Mouse (Mus musculus) skeletal muscle tissue, adult 2 months (tissue): Measurements from ENCODE around the gene Ehbp1l1.
"Not testable (repeated sequence)": the region's sequence is repeated elsewhere in the genome, so short reads cannot be mapped to it uniquely, and the experiment has no call there.

Source experiments
- DNase-seq: peaks from one replicate; pipeline ENCODE4 v3.0.0-alpha.2; 2012; ENCODE audit warnings: low read depth, low spot score

The Ehbp1l1 gene

GRCm38 (mm10) chr19:5710068-5710467 lies 16.0 kb downstream of the Ehbp1l1 start:
- peak; percentile 85 for DNase-seq

- no peak for DNase-seq
Observed at GRCm38 (mm10) chr19:5704801-5705571, 21.1 kb downstream of the Ehbp1l1 start.

DNA sequence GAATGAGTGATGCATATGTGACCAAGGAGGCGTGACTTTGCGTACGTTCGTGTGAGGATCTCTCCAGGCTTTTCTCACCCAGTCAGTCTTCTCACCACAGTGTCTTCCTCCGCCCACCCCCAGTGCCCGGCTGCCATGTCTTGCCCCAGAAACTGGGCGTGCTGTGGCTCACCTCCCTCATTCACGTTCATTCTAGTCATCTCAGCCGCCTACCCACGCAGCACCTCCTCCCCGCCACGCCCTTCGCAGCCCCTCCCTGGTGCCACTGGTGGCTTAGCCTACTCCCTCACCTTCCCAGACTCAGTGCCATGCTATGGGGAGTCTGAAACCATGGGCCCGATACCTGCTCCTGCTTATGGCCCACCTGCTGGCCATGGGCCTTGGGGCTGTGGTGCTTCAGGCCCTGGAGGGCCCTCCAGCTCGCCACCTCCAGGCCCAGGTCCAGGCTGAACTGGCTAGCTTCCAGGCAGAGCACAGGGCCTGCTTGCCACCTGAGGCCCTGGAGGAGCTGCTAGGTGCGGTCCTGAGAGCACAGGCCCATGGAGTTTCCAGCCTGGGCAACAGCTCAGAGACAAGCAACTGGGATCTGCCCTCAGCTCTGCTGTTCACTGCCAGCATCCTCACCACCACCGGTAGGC lies 21.8 kb downstream of the Ehbp1l1 start, which contains the start of gene Kcnk7:
TSS of gene Kcnk7 (plus strand) at position 205 of the 638 bp plus-strand sequence.
- no peak for DNase-seq

- no peak for DNase-seq
Observed at GRCm38 (mm10) chr19:5695849-5696462, 30.2 kb downstream of the Ehbp1l1 start.

DNA sequence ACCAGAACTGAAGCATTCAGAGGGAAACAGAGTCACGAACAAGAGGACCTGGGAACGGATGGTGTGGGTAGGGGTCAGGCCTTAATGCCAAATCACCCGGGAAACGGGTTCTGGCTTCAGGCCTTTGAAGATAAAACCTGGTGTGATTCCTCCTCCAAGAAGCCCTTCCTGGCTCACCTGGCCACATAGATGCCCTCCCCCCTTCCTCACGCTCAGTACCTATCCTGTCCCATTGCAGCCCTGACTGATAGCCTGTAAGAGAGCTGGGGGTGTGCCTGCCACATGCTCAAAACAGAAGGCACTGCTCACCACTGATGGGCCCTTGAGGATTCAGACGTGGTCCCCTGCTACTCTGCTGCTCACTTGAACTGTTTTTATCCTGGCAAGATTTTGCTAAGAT lies 32.3 kb downstream of the Ehbp1l1 start:
- DNase-seq = no peak

- DNase-seq = no peak
Observed at GRCm38 (mm10) chr19:5692913-5693396, 33.2 kb downstream of the Ehbp1l1 start.

GRCm38 (mm10) chr19:5692086-5692912 lies 33.8 kb downstream of the Ehbp1l1 start:
- DNase-seq = peak; percentile 53

DNA sequence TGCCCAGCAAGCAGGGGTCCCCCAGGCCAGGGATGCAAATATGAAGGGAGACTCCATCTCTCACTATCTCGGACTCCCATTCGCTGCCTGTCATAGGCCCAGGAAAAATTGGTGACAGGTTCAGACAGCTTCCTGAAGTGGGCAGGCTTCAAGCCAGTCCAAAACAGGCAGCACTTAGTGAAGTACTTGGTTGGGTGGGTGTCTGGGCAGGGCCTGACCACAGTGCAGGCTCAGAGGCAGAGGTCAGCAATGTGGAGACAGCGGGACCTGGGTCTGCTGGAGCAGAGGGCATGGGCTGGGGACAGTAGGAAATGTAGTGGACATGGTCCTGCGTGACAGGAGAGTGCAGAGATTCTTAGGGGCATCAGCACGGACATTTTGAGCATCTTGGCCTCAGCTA lies 34.5 kb downstream of the Ehbp1l1 start:
- DNase-seq = no peak

DNA sequence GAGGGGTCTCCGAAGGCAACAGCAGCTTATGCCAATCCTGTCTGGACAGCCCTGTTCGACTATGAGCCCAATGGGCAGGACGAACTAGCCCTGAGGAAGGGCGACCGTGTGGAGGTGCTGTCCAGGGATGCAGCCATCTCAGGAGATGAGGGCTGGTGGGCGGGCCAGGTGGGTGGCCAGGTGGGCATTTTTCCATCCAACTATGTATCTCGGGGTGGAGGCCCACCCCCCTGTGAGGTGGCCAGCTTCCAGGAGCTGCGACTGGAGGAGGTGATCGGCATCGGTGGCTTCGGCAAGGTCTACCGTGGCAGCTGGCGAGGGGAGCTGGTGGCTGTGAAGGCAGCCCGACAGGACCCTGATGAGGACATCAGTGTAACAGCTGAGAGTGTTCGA lies 35.8 kb downstream of the Ehbp1l1 start:
- DNase-seq = no peak

- peak; percentile 84 for DNase-seq
Observed at GRCm38 (mm10) chr19:5689565-5690342, 36.4 kb downstream of the Ehbp1l1 start.

GRCm38 (mm10) chr19:5689088-5689428 lies 37.1 kb downstream of the Ehbp1l1 start:
- no peak for DNase-seq

DNA sequence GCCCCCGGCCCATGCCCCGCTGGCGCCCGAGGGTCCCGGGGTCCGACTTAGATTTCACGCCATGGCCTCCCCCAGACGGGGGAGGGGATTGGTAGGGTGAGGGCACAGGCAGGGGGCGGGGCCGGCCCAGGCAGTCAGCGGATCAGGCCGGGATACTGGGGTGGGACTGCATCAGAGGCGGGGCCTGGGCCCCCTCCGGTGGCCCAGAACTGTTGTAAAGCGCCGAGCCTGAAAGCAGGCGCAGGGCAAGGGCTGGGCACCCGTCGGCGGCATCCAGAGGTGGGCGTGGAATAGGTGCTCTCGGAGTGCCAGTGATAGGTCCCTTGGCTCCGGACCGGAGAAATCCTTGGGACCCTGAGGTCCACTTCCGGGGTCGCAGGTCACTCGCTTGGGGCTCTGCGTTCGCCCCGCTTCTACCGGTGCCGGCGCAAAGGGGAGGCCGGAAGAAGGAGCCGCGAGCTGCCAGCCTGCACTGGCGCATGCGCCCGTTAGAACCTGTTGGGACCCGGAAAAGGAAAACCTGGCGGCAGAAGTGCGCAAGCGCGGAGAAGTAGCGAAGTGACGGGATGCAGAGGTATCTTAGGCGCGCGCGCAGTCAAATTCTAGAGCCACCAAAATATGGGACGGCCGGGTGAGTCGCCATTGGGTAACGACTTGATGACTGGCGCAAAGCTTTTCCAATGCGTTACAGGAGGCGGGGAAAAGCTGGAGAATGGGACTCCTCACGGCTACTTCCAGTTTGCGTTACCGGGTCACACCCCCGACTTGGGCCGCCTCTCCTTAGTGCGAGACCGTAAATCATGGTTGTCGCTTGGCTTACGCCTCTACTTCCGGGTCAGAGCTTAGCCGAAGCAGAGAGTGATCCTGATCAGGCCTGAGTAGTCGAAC lies 37.7 kb downstream of the Ehbp1l1 start, which contains the start of the genes Map3k11 and Pcnx3:
TSS of gene Map3k11 (plus strand) at position 543 of the 888 bp plus-strand sequence.
TSS of gene Pcnx3 (minus strand) at position 709 of the 888 bp plus-strand sequence.
- DNase-seq = peak; percentile 99

- no peak for DNase-seq
Observed at GRCm38 (mm10) chr19:5687738-5688137, 38.4 kb downstream of the Ehbp1l1 start.

- DNase-seq = not testable (repeated sequence)
Observed at GRCm38 (mm10) chr19:5686954-5687353, 39.2 kb downstream of the Ehbp1l1 start.

GRCm38 (mm10) chr19:5686437-5686836 lies 39.7 kb downstream of the Ehbp1l1 start:
- no peak for DNase-seq

- no peak for DNase-seq
Observed at GRCm38 (mm10) chr19:5685861-5686260, 40.3 kb downstream of the Ehbp1l1 start.

- no peak for DNase-seq
Observed at GRCm38 (mm10) chr19:5685431-5685830, 40.7 kb downstream of the Ehbp1l1 start.

DNA sequence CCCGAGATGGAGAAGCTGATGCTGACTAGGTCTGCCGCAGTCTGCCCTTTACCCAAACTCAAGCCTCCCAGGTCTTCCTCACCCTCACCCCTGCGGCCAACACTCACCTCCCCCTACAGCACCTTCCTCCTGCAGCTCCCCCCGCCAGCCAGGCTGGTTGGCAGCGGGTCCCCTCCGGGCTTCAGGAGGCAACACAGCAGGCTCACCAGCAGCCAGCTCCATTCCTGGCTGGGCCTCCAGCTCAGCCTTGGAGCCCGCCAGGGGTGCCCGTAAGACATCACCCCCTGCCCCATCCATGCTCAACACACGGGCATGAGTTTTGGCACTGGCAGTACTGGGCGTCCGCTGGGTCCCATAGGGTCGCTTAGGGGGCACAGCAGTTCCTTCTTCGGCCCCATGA lies 41.1 kb downstream of the Ehbp1l1 start:
- DNase-seq = no peak

GRCm38 (mm10) chr19:5684236-5684635 lies 41.9 kb downstream of the Ehbp1l1 start:
- DNase-seq = no peak

DNA sequence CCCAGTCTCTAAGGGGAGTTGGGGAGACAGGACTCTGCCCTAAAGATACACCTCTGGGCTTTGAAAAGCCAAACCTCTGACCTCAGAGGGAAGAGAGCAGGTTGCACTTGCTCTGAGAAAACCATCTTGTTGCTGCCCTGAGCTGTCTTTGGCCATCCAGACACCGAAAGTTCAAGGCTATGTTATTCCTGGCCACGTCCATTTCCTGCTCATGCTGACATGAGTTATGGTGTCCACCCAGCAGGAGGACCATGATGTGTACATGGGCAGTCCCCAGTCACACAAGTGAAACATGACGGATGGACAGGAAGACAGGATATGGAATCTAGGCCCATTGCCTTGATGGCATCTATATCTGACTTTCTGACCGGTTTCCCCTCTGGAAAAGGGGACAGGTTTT lies 45.7 kb downstream of the Ehbp1l1 start:
- no peak for DNase-seq
